Mouse (Mus musculus) bone marrow macrophage, adult 2 months (primary cell): ENCODE results near the gene Herc4. TPM values are rescaled to one million over a fixed set of nuclear protein-coding genes. Genes with fewer than 3 reads are reported as not detected.

Experiments used
- H3K27ac ChIP-seq: 2 replicates; pipeline ENCODE4 v1.5.1; 2012; ENCODE audit warnings: low read depth, low read length; ENCODE audit not compliant: insufficient read depth
- H3K4me1 ChIP-seq: 2 replicates; pipeline ENCODE4 v1.6.1; 2012; ENCODE audit warnings: low read length; ENCODE audit not compliant: control insufficient read depth, insufficient read depth
- H3K4me3 ChIP-seq: 2 replicates; pipeline ENCODE4 v1.5.1; 2012; ENCODE audit warnings: mild to moderate bottlenecking, low read length, moderate library complexity; ENCODE audit not compliant: insufficient read depth
- CTCF ChIP-seq: IDR thresholded peaks from 2 replicates; pipeline ENCODE4 v1.5.1; 2012; ENCODE audit warnings: low read depth, mild to moderate bottlenecking, low read length, moderate library complexity
- POLR2A ChIP-seq: IDR thresholded peaks from 2 replicates; pipeline ENCODE4 v1.6.1; 2012; ENCODE audit warnings: mild to moderate bottlenecking, low read depth, low read length, borderline replicate concordance
- polyA plus RNA-seq: library from polyadenylated mRNA; stranded (reverse); fragments of >200 nt; gene quantifications from 2 replicates; pipeline ENCODE4 v1.2.4, GENCODE M21; 2012; ENCODE audit not compliant: missing spikeins, insufficient read depth, insufficient read length

Gene Herc4
- polyA plus RNA-seq, 1 experiment = 111 TPM

DNA sequence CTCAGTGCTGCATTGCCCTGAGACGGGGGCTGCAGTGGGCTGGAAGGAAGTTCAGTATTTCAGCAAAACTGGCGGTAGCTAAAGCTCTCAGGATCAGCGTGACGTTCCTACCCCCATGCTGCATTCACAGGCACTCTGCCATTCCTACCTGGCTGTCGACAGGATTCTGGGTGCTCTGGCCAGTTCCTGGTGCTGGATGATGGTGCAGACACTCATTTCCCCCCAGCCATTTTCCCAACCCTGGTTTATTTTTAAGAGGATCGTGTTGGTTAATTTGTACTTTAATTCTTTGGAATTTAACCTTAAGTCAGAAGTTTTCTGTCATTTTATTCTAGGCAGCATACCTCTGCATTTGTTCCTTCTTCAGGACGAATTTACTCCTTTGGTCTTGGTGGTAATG lies 39.2 kb downstream of the Herc4 start:
- H3K27ac ChIP-seq = no peak overlapping the region
- no peak overlapping the region for H3K4me3 ChIP-seq
- no peak for TF ChIP-seq POLR2A
- TF ChIP-seq CTCF = no peak
- H3K4me1 ChIP-seq = no peaks in the 10 kb centered on the region

DNA sequence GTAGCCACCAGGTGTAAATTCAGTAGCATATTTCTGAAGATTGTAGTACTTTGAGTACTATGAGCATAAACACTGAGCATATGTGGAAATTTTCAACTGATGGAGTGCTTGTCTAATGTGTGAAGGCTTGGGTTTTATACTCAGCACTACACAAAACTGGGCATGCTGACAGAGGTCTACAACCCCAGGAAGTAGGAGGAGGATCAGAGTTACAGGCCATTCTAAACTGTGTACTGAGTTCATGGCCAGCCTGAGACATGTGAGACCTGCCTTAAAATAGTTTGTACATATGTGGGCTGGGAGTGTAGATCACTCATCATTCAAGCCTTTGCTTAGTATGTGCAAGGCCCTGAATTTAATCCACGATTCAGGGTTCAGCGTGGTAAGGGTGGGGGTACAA lies 58.7 kb downstream of the Herc4 start:
- Histone ChIP-seq H3K4me1 (0 out of 2 replicates have a peak, but pooled peaks cover 2% of the 10 kb centered on the region), H3K4me3 (no peak overlapping the region), H3K27ac (no peak overlapping the region)
- TF ChIP-seq POLR2A (no peak), CTCF (no peak)

DNA sequence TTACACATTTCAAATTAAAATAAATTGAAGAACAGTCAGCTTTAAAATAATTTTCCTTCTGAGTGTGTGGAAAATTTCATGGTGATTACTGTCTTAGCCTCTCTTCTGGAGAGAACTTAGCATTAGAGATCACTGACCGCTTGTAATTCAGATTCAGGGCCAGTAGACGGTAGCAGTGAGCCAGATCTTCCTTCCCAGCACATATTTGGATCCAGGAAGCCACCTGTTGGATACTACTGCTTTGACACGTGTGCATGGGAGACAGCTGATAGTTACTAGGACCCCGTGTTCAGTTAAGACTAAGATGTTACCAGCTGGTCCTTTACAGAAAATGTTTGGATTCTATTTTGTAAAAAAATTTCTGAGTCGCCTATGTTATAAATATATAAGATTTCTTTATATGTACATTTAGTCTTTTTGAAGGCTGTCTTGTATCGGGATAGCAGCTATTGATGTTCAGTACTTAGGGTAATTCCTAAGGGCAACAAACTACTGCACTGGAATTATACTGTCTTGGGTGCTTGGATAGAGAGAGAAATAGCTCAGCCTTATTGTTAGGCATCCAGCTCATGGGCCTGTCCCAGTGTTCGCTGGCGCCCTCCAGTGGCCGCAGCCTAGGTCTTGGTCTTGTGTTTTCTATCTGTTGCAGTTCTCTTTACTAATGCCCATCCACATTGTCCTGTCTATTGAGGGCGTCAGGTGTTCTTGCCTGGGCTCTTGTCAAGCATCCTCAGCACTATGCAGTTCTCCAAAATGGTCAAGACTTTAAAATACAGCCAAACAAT lies 65.2 kb downstream of the Herc4 start:
- Histone ChIP-seq H3K27ac (no peak overlapping the region), H3K4me3 (no peak overlapping the region), H3K4me1 (no peaks in the 10 kb centered on the region)
- TF ChIP-seq CTCF (peak; percentile 83), POLR2A (no peak)

DNA sequence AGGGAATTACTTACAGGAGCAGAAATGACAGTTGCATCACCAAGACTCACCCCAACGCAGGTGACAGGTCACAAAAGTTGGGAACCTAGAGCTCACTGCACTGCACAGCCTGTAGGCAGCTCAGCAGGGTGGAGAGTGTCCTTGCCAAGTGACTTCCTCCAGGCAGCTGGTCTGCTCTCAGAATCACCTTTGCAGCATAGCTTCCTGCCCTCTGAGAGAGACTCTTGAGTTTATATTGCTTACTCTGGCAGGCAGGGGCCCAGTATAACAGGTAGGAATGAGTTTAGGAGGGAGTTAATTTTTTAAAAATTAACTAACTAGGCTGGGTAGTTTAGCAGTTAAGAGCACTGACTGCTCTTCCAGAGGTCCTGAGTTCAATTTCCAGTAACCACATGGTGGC lies 70.1 kb downstream of the Herc4 start:
- TF ChIP-seq CTCF = no peak
- TF ChIP-seq POLR2A = no peak
- H3K4me3 ChIP-seq = no peak overlapping the region
- no peak overlapping the region for H3K27ac ChIP-seq
- no peaks in the 10 kb centered on the region for H3K4me1 ChIP-seq

DNA sequence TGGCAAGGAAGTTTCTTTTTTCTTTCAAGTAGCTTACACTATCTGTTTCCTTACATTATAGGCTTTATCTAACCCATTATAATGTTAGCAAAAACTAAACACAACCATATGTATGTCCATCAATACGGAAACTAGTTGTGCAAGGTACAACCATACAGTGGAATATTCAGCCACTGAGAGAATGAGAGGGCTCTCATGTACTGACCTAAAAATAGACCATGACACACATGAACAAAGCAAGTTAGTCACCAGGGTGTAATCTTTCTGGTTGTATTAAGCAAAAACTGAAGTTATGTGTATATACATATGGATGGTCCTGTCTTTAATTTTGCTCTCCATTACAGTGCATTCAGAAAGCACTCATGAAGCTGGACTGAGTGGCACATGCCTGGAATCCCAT lies 83.5 kb downstream of the Herc4 start:
- H3K4me3 ChIP-seq = no peak overlapping the region
- no peak overlapping the region; the same call in 1 of the 2 replicates for H3K27ac ChIP-seq
- H3K4me1 ChIP-seq = peaks cover 8% of the 10 kb centered on the region
- TF ChIP-seq CTCF (no peak), POLR2A (no peak)

DNA sequence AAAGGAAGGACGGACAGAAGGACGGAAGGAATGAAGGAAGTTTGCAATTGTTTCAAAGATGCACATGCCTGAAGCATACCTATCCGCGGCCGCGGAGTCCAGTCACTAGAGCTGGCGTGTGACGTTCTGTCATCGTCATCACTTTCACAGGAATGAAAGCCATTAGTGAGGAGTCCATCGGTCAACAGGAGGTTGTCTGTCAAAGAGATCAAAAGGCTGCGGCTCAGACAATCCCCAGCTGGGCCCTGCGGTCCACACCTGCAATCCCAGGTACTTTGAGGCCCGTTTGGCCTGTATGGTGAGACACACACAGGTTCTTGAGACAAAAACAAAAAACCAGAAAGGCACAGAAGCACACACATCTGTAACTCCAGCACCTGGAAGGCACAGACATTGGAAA lies 93.3 kb downstream of the Herc4 start:
- Histone ChIP-seq H3K4me1 (peaks cover 12% of the 10 kb centered on the region), H3K4me3 (peak overlapping the region; percentile 98; the same call in 1 of the 2 replicates), H3K27ac (no peak overlapping the region)
- TF ChIP-seq CTCF (no peak), POLR2A (no peak)

DNA sequence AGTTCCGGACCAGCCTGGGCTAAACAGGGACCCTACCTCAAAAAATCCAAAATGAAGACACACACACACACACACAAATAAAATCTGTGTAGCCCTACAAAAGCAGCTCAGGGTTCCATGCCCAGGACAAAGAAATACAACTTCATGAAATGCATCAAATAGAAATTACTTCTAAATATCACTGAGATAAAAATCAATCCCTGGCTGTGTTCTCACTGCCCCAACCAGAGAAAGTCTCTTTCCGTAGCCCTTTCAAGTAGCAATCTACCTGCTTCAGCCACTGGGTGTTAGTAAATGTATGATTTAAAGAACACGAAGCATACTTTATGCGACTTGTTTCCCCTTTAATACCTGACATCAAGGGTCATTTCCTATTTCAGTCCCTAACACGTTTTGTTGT lies 93.7 kb downstream of the Herc4 start:
- Histone ChIP-seq H3K27ac (no peak overlapping the region), H3K4me3 (peak overlapping the region; percentile 98), H3K4me1 (peaks cover 12% of the 10 kb centered on the region)
- no peak for TF ChIP-seq CTCF
- no peak for TF ChIP-seq POLR2A

DNA sequence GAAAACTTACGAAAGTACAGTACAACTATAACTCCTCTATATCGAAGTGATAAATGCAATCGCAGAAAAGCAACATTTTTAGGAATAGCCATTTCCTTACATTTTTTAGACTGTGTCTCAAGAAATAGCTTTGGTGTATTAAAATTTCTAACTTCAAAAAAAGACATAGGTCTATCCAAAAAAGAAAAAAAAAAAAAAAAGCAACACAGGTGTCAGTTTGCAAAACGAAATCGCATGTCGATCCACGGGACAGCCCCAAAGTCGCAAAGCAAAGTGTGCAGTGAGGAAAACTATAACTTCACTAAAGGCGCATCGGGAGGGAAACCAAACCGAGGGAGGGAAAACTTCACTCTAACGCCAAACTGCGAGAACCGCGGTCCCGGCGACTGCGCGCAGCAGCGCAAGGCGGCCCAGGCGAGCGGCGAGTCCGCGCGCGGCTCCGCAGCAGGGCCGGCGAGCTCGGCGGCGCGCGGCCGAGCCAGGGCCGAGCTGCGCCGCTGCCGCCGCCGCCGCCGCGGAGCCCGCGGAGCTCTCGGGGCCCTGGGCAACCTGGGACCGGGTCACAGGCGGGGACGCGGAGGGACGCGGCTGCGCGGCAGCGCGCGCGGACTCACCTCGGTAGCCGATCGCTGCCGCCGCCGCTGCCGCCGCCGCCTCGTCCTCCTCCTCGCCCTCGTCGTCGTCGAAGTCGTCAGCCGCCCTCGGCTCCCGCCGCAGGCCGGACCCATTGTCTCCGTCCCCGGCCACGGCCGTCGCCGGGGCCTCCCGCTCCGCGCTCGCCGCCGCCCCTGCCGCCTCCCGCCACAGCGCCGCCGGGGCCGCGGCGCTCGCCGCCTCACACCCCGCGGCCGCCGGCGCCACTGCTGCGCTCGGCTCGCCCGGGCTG lies 94.6 kb downstream of the Herc4 start:
- H3K4me3 ChIP-seq = peak overlapping the region; percentile 98
- peaks cover 12% of the 10 kb centered on the region for H3K4me1 ChIP-seq
- TF ChIP-seq CTCF (no peak), POLR2A (no peak)
- peak overlapping the region; percentile 56 for H3K27ac ChIP-seq

DNA sequence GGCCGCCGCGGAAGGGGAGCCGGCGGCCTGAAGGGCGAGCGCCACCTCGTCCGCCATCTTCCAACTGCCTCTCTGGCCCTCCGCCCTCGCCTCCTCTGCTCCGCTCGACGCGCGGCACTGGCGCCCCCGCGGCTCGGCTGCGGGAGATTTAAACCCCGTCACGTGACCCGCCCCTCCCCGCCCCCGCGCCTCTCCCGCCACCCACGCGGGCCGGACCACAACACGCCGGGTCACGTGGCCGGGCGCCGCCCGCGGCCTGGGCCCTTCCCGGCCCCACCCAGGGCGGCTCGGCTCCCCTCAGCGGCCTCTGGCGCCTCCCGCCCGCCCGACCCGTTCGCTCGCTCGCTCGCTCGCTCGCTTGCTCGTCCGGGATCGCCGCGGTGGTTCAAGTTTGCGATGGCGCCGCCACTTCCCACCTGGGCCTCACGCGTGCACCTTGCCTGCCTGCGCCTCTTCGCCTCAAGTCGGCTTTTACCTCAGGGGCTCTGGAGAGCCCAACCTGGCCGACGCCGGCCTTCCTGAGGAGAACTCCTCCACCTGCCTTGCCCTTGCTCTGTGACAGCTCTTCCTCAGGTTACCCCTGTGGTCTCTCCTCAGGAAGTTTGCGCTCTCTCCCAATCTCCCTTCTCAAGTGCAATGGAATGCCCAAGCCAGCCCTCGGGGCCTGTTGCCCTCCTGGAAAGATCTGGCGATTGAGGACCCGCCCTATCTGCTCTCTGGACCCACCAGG lies 95.5 kb downstream of the Herc4 start:
- peaks cover 12% of the 10 kb centered on the region for H3K4me1 ChIP-seq
- peak overlapping the region; percentile 98 for H3K4me3 ChIP-seq
- H3K27ac ChIP-seq = peak overlapping the region; percentile 56
- TF ChIP-seq CTCF (no peak), POLR2A (peak; percentile 71; the same call in 1 of the 2 replicates)
